Mouse (Mus musculus) midbrain, postnatal 0 days (tissue): ENCODE measurements at regions not wholly inside any gene's neighbourhood (a gene's known extent, or its start where the extent isn't known, plus 50 kb on each side); places are given as distances from the start of the nearest gene placed in this dataset.
A peak's percentile ranks its signal among the peaks of the same experiment; 100 is the strongest.

ENCODE experiments used
- ATAC-seq: fragments of 200-750 bp; cut with Nextera tagmentation; 2 replicates; pipeline ENCODE4 v1.8.0; 2017; ENCODE audit warnings: moderate number of reproducible peaks, mild to moderate bottlenecking, moderate TSS enrichment, moderate library complexity; ENCODE audit not compliant: low FRiP score
- DNase-seq: peaks from one replicate; pipeline ENCODE4 v3.0.0-alpha.2; 2015; ENCODE audit warnings: low spot score
- H3K27ac ChIP-seq: fragments of 300-500 bp; sonication (generic); 2 replicates; pipeline ENCODE4 v1.5.1; 2014; ENCODE audit warnings: low read depth, mild to moderate bottlenecking, low read length, mixed read lengths
- H3K27me3 ChIP-seq: fragments of 300-500 bp; sonication (generic); 2 replicates; pipeline ENCODE4 v1.6.1; 2014; ENCODE audit warnings: low read length, control low read depth, mixed read lengths; ENCODE audit not compliant: insufficient read depth
- H3K36me3 ChIP-seq: fragments of 300-500 bp; sonication (generic); 2 replicates; pipeline ENCODE4 v1.6.1; 2014; ENCODE audit warnings: low read length, control low read depth, mixed read lengths; ENCODE audit not compliant: insufficient read depth
- H3K4me1 ChIP-seq: fragments of 300-500 bp; sonication (generic); 2 replicates; pipeline ENCODE4 v1.6.1; 2014; ENCODE audit warnings: mild to moderate bottlenecking, control low read depth, antibody characterized with exemption, low read length, mixed read lengths; ENCODE audit not compliant: insufficient read depth
- H3K4me2 ChIP-seq: fragments of 300-500 bp; sonication (generic); 2 replicates; pipeline ENCODE4 v1.6.1; 2014; ENCODE audit warnings: low read depth, mild to moderate bottlenecking, low read length, mixed read lengths; ENCODE audit not compliant: poor library complexity, severe bottlenecking
- H3K4me3 ChIP-seq: fragments of 300-500 bp; sonication (generic); 2 replicates; pipeline ENCODE4 v1.5.1; 2014; ENCODE audit warnings: low read depth, mild to moderate bottlenecking, low read length, moderate library complexity
- H3K9ac ChIP-seq: fragments of 300-500 bp; sonication (generic); replicated peaks from 2 replicates; pipeline ENCODE4 v1.6.1; 2014; ENCODE audit warnings: mild to moderate bottlenecking, low read length, moderate library complexity, mixed read lengths; ENCODE audit not compliant: poor library complexity, severe bottlenecking
- H3K9me3 ChIP-seq: fragments of 300-500 bp; sonication (generic); 2 replicates; pipeline ENCODE4 v1.6.1; 2016; ENCODE audit warnings: low read length, control low read depth
- CTCF ChIP-seq: IDR thresholded peaks from 2 replicates; pipeline ENCODE4 v1.5.1; 2016; ENCODE audit warnings: antibody characterized with exemption, mild to moderate bottlenecking
- WGBS: fragments of 180-500 bp; shearing (Covaris S2); extraction: QIAGEN DNeasy Blood & Tissue Kit; methylation state at CpG from one replicate; pipeline ENCODE4 v1.1.7; 2014; 5-methylcytosine and 5-hydroxymethylcytosine counted together

DNA sequence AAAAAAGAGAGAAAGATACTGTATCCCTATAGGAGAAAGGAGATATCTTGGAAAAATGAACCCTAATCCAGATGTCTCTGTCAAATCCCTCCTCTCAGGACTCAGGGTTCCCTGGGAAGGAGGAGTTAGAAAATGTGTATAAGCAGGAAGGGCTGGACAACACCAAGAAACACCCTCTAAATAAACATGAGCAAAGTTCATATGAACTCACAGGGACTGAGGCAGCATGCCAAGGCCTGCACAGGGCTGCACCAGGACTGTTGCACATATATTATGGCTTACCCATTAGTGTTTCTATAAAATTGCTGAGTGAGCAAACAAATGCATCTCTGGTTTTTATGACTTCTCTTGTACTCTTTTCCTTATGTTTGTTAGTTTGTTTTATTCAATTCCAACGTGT is 508.5 kb upstream of the Fam174a start:
- no peak overlapping the region for H3K9ac ChIP-seq
- H3K36me3 ChIP-seq = no peaks in the 10 kb centered on the region
- no peak overlapping the region for H3K4me3 ChIP-seq
- TF ChIP-seq CTCF = no peak
- ATAC-seq (no peak), DNase-seq (no peak)
- H3K27ac ChIP-seq = no peak overlapping the region
- H3K9me3 ChIP-seq = no peaks in the 10 kb centered on the region
- H3K27me3 ChIP-seq = no peaks in the 10 kb centered on the region
- 70% methylated on average over 1 of the region's 1 CpGs for WGBS
- H3K4me2 ChIP-seq = no peak overlapping the region
- no peaks in the 10 kb centered on the region for H3K4me1 ChIP-seq

DNA sequence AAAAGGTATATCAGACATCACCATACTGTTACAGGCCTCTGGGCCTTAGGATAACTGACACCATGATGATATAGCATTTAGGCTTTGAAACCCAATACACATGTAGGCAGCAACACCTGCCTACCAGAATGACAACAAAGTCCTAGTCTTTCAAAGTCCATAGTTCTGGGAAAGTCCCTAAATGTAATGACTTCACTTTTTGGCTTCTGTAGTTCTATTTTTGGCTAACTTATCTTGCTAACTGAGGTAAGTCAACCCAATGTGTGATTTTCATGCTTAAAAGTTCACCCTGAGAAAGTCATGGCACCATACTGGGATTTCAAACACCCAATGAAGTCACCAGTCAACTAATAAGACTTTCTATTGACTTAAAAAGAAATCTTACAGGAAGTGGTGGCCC is 485.8 kb upstream of the Fam174a start:
- no peaks in the 10 kb centered on the region for H3K9me3 ChIP-seq
- TF ChIP-seq CTCF = no peak
- no peaks in the 10 kb centered on the region for H3K4me1 ChIP-seq
- no peak overlapping the region for H3K4me2 ChIP-seq
- ATAC-seq (no peak), DNase-seq (no peak)
- no peak overlapping the region for H3K9ac ChIP-seq
- H3K36me3 ChIP-seq = no peaks in the 10 kb centered on the region
- H3K27ac ChIP-seq = no peak overlapping the region
- no peaks in the 10 kb centered on the region for H3K27me3 ChIP-seq
- no peak overlapping the region for H3K4me3 ChIP-seq

DNA sequence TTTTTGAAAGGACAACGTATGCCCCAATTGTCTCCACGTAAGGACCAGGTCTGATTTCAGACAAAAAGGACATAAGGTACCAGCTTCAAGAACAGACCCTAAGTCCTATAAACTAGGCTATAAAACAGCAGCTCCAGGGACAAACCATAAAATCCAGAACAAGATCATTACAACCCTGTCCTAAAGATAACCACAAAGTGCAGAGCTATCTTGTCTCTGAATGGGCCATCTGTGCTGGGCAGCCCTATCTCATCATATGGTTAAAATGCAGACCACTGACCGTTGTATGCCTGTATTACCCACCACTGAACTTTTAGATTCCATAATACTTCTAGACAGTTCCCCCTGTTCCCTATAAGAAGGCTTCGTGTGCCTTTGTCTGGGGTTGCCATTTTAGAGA is 477.4 kb upstream of the Fam174a start:
- 96% methylated on average over 4 of the region's 4 CpGs for WGBS

DNA sequence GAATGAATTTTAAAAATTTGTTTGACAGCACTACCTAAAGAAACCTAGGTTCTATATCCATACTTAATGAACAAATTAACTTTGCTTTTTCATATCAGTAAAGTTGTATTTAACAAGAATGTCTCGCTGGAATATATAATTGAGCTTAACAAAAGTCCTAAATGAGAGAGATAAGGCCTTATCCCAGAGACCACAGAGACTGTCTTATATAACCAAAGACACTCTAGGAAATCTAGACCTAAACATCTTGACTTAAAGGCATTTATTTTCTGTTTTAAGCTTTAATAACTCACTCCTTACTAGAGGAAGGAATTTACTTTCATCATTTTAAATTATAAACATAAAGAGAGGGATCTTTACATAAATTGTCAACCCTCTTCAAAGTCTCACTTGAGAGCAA is 461.9 kb upstream of the Fam174a start:
- no peak for TF ChIP-seq CTCF
- H3K9me3 ChIP-seq = no peaks in the 10 kb centered on the region

More for the DNA sequence above, 477.4 kb upstream of the Fam174a start:
- H3K4me2 ChIP-seq = no peak overlapping the region
- DNase-seq (no peak), ATAC-seq (no peak)
- no peaks in the 10 kb centered on the region for H3K9me3 ChIP-seq
- H3K27me3 ChIP-seq = no peaks in the 10 kb centered on the region
- no peak overlapping the region for H3K4me3 ChIP-seq
- H3K9ac ChIP-seq = no peak overlapping the region
- H3K4me1 ChIP-seq = no peaks in the 10 kb centered on the region
- TF ChIP-seq CTCF = no peak
- H3K36me3 ChIP-seq = no peaks in the 10 kb centered on the region
- H3K27ac ChIP-seq = no peak overlapping the region

DNA sequence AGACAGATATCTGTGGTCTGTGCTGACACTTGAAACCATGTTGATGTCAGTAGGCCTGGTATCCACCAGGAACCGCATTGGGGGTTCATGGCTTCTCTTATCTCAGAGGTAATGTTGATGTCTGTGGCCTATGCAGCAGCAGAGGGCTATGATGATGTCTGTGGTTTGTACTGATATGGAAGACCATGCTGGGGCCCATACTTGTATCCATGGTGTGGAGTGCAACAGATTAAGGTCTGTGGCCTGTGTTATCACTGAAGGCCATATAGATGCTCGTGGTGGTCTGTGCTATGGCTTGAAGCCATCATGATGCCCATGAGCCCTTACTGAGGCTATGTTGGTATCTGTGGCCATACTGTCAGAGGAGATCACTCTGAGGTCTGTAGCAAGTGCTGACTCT is 455.0 kb upstream of the Fam174a start:
- TF ChIP-seq CTCF = no peak
- DNase-seq = no peak
- 0 out of 2 replicates have a peak, but pooled peaks have one; percentile 27 for ATAC-seq
- H3K9ac ChIP-seq = no peak overlapping the region
- WGBS = 92% methylated on average over 2 of the region's 2 CpGs
- no peaks in the 10 kb centered on the region for H3K27me3 ChIP-seq
- H3K27ac ChIP-seq = no peak overlapping the region
- H3K4me3 ChIP-seq = no peak overlapping the region
- no peaks in the 10 kb centered on the region for H3K36me3 ChIP-seq
- no peak overlapping the region for H3K4me2 ChIP-seq
- H3K9me3 ChIP-seq = no peaks in the 10 kb centered on the region
- H3K4me1 ChIP-seq = no peaks in the 10 kb centered on the region

More for the DNA sequence above, 461.9 kb upstream of the Fam174a start:
- ATAC-seq (no peak), DNase-seq (no peak)
- no peaks in the 10 kb centered on the region for H3K4me1 ChIP-seq
- H3K27ac ChIP-seq = no peak overlapping the region
- H3K4me2 ChIP-seq = no peak overlapping the region
- no peaks in the 10 kb centered on the region for H3K27me3 ChIP-seq
- H3K4me3 ChIP-seq = no peak overlapping the region
- H3K9ac ChIP-seq = no peak overlapping the region
- no peaks in the 10 kb centered on the region for H3K36me3 ChIP-seq
- WGBS = 93% methylated on average over 1 of the region's 1 CpGs

DNA sequence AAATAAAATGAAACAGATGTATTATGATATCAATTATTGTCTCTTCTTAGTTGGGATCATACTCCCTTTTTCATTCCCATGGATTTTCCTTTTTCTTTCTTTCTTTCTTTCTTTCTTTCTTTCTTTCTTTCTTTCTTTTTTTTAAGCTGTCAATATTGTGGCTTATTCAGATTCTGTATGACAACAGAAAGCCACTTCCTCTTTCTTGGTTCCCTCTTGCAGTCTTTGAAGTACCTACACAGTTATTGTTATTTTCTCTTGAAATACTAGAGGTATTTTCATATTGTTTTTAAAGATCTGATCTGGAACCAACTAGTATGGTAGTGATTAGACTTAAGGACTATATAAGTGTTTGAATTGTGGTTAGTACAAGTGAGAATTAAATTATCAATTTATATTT is 444.6 kb upstream of the Fam174a start:
- Histone ChIP-seq H3K4me1 (no peaks in the 10 kb centered on the region), H3K27me3 (no peaks in the 10 kb centered on the region), H3K9ac (no peak overlapping the region), H3K4me2 (no peak overlapping the region), H3K4me3 (no peak overlapping the region), H3K27ac (no peak overlapping the region), H3K36me3 (no peaks in the 10 kb centered on the region), H3K9me3 (no peaks in the 10 kb centered on the region)
- DNase-seq (no peak), ATAC-seq (no peak)
- no peak for TF ChIP-seq CTCF

- no peak overlapping the region for H3K27ac ChIP-seq
- H3K4me1 ChIP-seq = no peaks in the 10 kb centered on the region
- TF ChIP-seq CTCF = no peak
- H3K36me3 ChIP-seq = no peaks in the 10 kb centered on the region
- H3K4me2 ChIP-seq = no peak overlapping the region
- H3K27me3 ChIP-seq = no peaks in the 10 kb centered on the region
- ATAC-seq (no peak), DNase-seq (no peak)
- H3K9ac ChIP-seq = no peak overlapping the region
- 98% methylated on average over 1 of the region's 1 CpGs for WGBS
- no peaks in the 10 kb centered on the region for H3K9me3 ChIP-seq
- no peak overlapping the region for H3K4me3 ChIP-seq
These were observed 432.9 kb upstream of the Fam174a start for GRCm38 (mm10) chr1:94880553-94880952.
